In the genomic region with DNA sequence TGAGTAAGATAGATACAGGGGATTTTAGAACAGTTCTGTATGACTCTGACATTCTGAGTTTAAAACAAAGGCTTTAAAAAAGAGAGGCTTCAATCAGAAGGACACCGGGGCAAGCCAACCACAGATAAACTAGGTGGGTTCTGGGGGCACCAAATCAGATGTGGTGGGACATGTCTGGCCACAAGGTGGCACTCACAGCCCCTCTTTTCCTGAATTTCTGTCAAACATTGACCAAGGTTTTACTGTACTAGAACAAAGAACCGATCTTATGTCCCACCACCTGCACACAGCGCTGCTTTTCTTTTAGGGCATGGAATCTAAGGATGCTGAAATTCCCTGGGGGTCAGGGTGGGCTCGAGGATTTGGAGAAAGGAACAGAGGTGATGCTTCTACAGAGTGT, we compare ENCODE assay signal across 10 mouse cellular contexts.
DNase-seq lines count a peak whose midpoint lies in the region; ATAC-seq lines count a peak whose summit lies in the region.
"Had no signal": no experiment of that assay in that cellular context is flagged by ENCODE, and none has a peak within 500 bp of the region (broad histone marks: within the 10 kb centered on the region; RNA-seq: fewer than 3 reads in every experiment).

No protein-coding gene starts in this region.

- H3K27ac ChIP-seq in midbrain, embryonic 14.5 days (replicated peaks; ENCODE audit: low read depth, low read length): no peak overlapping the region
- H3K27ac ChIP-seq: heart, embryonic 15.5 days had no signal

- DNase-seq in gastrocnemius, postnatal 10 days: peak; percentile 42
- DNase-seq in gastrocnemius, adult 18-20 months (ENCODE audit: low spot score): no peak
- DNase-seq in urinary bladder, adult 18-20 months (ENCODE audit: low spot score in 2 of 2): peak; percentile 6 to 21
- DNase-seq in urinary bladder, postnatal 10 days (ENCODE audit: low spot score): no peak
- DNase-seq in embryo, embryonic 9.5 days (ENCODE audit: extremely low spot score): peak; percentile 37
- DNase-seq in kidney, postnatal 36 days: peak; percentile 16 to 67
- DNase-seq in midbrain, embryonic 14.5 days: peak; percentile 72

- H3K9ac ChIP-seq in midbrain, embryonic 14.5 days (replicated peaks; ENCODE audit: low read length): no peak overlapping the region
- H3K9ac ChIP-seq: heart, embryonic 15.5 days had no signal

- H3K27me3 ChIP-seq in midbrain, embryonic 14.5 days (ENCODE audit: control insufficient read depth, insufficient read depth, low read length): no peaks in the 10 kb centered on the region
- H3K27me3 ChIP-seq: heart, embryonic 15.5 days had no signal

- WGBS in midbrain, embryonic 14.5 days: 38% methylated on average over 4 of the region's 4 CpGs

- H3K36me3 ChIP-seq in midbrain, embryonic 14.5 days (ENCODE audit: control insufficient read depth, insufficient read depth, low read length): no peaks in the 10 kb centered on the region
- H3K36me3 ChIP-seq: heart, embryonic 15.5 days had no signal

- no peak; the same call in 1 of the 2 replicates for ATAC-seq in midbrain, embryonic 14.5 days (ENCODE audit: low FRiP score, low TSS enrichment)
- ATAC-seq in inflammation-experienced regulatory T-cells, adult 6 months: no peak

- no peaks in the 10 kb centered on the region for H3K9me3 ChIP-seq in midbrain, embryonic 14.5 days (ENCODE audit: control insufficient read depth, low read length)
- H3K9me3 ChIP-seq: heart, embryonic 15.5 days had no signal

- no peak overlapping the region for H3K4me2 ChIP-seq in midbrain, embryonic 14.5 days (ENCODE audit: low read length)
- H3K4me2 ChIP-seq: heart, embryonic 15.5 days had no signal

- H3K4me3 ChIP-seq in midbrain, embryonic 14.5 days (replicated peaks; ENCODE audit: low read depth, low read length): no peak overlapping the region
- H3K4me3 ChIP-seq: heart, embryonic 15.5 days; myocyte had no signal

- H3K4me1 ChIP-seq in midbrain, embryonic 14.5 days (ENCODE audit: control insufficient read depth, insufficient read depth, low read length): no peaks in the 10 kb centered on the region
- H3K4me1 ChIP-seq: heart, embryonic 15.5 days had no signal

Comparison
In these comparisons a context has a peak if more than half of its experiments do, and no peak if none do; other contexts are left out.
1. DNase-seq: peak in gastrocnemius, postnatal 10 days (single experiment), urinary bladder, adult 18-20 months (2 of 2), embryo, embryonic 9.5 days (single experiment), kidney, postnatal 36 days (2 of 2) and midbrain, embryonic 14.5 days (single experiment); none in gastrocnemius, adult 18-20 months (single experiment) and urinary bladder, postnatal 10 days (single experiment).